Mouse (Mus musculus) erythroblast, embryonic 14.5 days (primary cell): ENCODE measurements at regions not wholly inside any gene's neighbourhood (a gene's known extent, or its start where the extent isn't known, plus 50 kb on each side); places are given as distances from the start of the nearest gene placed in this dataset.

Experiments used
- GATA1 ChIP-seq: IDR thresholded peaks from 2 replicates; pipeline ENCODE4 v1.6.1; 2012; ENCODE audit warnings: low read length, inconsistent platforms, mixed read lengths
- TAL1 ChIP-seq: IDR thresholded peaks from 3 replicates; pipeline ENCODE4 v1.6.1; 2012; ENCODE audit warnings: low read length, inconsistent platforms, mixed read lengths

- TF ChIP-seq GATA1 (no peak), TAL1 (no peak)
These were observed 321.1 kb downstream of the Icos start for GRCm38 (mm10) chr1:61298779-61299178.
